Mouse (Mus musculus): ENCODE results near the gene Smim5.

- TF ChIP-seq CTCF (IDR thresholded peaks at IDR 0.05; ENCODE audit: insufficient read depth, low read depth, low read length), result no peak
- TF ChIP-seq POLR2A (IDR thresholded peaks at IDR 0.05; ENCODE audit: insufficient read depth, low read depth, low read length), result no peak
Observed at GRCm38 (mm10) chr11:115939690-115940329, 40.0 kb downstream of the Smim5 start.

Measured in olfactory bulb, adult 2 months (tissue).